Mouse (Mus musculus) left cerebral cortex, postnatal 36 days (tissue): Measurements from ENCODE around the gene 4933427I04Rik. TPM values are rescaled to one million over a fixed set of nuclear protein-coding genes. Genes with fewer than 3 reads are reported as not detected.
A peak's percentile ranks its signal among the peaks of the same experiment; 100 is the strongest.

Experiments used
- DNase-seq, 2 experiments: peaks; one replicate each; pipeline ENCODE4 v3.0.0; 2021 to 2022; ENCODE audit warnings: low spot score in 2 of 2, mixed read lengths in 1 of 2
- intact Hi-C: fragments of 180-260 bp; cut with DNase I; formaldehyde crosslinking; loops from one replicate; pipeline ENCODE4 v1.15.1; 2025
- total RNA-seq, 2 experiments: library from RNA; stranded (reverse); gene quantifications; 2 replicates each; pipeline ENCODE4 v1.2.3; 2021

The 4933427I04Rik gene
- not detected for total RNA-seq

DNA sequence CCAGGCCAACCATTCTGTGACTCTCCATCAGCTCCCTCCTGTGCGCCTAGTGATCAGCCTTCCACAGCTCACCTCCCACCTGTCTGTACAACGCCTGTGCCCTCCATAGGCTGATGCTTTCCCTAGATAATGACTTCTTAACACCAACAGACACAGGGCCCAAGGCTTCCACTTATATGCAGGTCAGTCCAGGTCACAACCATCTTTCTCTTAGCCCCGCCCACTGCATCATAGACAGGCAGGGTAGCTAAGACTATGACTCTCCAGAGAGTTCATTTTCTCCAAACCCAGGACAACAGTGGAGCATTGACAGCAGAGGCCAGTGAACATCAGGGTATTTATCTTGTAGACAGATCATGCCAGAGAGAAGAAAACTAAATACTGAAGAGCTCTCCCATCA is at the start of gene 4933427I04Rik:
Gene 4933427I04Rik, plus strand, starts transcription at position 301 of the 400 bp plus-strand sequence.
- DNase-seq, result no peak
- intact Hi-C loops, result no loop called here

DNA sequence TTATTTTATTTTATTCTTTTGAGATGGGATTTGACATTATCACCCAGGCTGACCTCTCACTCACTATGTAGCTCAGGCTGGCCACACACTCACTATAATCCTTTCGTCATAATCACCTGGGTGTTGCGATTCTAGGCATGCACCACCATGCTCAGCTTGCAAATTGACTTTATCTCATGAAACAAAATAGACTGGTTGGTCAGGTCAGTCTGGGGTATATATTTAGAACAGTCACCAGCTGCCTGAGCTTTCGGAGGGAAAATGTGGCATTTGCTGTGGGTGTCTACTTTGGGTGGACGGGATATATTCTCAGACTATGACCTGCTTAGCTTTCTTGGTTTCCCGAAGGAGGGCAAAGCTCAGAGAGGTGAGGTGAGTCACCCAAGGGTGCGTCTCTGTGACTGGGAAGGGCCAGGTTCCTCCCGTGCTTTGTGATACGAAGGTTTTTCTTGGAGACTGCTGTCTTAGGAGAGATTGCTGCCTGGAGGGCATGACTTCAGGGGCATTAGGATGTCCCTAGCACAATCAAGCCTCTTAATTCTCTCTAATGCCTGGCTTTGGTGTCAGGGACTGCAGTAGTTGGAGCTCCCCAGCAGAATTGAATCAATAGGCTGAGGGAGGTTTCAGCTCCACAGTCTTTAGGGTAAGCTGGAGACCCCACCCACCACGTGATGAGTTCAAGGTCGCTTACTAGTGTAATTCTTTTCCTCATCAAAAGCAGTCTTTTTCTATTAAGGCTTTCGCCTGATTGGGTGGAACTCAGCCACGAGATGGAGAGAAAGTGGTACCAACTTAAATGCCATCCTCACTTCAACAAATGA is 48.8 kb upstream of the 4933427I04Rik start:
- no peak for DNase-seq
- intact Hi-C loops, result no loop called here

DNA sequence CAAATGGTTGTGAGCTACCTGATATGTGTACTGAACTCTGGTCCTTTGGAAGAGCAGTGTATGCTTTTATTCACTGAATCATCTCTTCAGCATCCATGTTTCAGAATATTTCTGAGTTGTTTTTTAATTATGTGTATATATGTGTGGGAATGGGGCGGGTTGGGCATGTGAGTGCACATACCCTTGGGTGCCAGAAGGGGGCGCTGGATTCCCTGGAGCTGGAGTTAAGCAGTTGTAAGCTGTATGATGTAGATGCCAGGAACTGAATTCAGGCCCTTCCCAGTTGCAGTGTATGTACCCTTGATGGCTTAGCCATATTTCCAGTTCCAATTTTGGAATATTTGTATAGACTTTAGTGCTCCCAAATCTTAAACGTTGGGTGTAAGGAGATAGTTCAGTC is 47.0 kb upstream of the 4933427I04Rik start:
- no peak for DNase-seq
- intact Hi-C loops, result no loop called here

DNA sequence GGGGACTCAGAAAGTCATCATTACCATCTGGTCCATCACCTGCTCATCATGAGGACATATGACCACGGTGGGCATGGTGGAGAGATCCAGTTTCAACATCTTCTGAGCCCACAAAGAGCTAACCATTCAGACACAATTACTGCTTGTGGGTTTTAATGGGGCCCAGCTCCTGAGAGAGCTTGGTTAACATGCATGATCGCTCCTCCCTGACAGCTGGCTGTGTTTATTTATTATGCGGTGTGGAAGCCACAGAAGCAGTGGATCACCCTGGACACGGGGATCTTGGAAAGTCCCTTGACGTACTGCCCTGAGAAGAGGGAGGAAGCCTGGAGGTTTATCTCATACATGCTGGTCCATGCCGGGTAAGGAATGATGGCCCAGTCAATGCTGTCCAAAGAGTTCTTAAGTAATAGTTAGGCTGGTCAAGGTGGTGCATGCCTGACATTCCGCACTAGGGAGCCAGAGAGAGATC is 45.4 kb upstream of the 4933427I04Rik start:
- intact Hi-C loops, result no loop called here
- no peak for DNase-seq

DNA sequence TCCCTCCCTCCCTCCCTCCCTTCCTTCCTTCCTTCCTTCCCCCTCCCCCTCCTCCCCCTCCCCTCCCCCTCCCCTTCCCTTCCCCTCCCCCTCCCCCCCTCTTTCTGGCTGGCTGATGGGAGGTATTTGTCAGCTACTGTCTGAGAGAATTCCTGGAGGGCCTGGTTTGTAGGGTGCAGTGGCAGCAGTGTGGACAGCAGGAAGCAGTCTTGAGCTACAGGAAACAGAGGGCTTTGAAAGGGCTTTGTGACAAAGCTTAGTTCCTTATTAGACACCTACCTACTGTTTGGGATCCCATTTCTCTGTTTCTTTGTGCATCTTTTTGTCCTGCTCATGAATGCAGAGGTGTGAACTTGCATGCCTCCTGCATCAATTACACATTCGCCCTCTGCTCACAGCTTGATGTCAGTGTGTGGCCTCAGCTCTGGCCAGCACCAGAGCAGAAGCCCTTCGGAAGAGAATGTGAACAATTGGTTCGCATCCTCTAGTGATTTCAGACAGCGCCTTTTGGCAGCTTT is 40.3 kb upstream of the 4933427I04Rik start:
- no peak for DNase-seq
- intact Hi-C loops, result loop anchor here (5.0 kb wide), 1 partner anchor 78 kb away; no protein-coding TSS in a partner anchor

- intact Hi-C loops, result no loop called here
- no peak for DNase-seq
Observed at GRCm38 (mm10) chr4:123842126-123842525, 17.4 kb upstream of the 4933427I04Rik start.

DNA sequence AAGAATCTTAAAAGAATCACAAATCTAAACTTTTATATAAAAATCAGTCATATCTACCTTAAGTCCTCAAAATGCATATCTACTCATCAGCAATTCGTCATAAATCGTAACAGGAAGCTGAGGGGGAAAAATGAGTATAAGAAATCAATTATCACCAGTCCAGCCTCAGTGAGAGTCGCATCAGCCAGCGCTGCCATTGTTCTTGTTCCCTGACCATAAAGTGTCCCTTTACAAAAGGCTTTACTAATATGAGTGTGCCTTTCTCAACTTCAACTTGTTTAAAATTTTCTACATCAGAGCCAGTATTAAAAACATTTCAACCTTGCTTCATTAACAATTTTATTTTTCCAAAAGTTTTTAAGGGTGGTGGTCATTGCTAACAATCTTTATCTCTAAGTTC is 2.6 kb upstream of the 4933427I04Rik start:
- intact Hi-C loops, result no loop called here
- no peak for DNase-seq

- intact Hi-C loops, result no loop called here
- DNase-seq, result no peak
Observed at GRCm38 (mm10) chr4:123858090-123858489, 1.4 kb upstream of the 4933427I04Rik start.

DNA sequence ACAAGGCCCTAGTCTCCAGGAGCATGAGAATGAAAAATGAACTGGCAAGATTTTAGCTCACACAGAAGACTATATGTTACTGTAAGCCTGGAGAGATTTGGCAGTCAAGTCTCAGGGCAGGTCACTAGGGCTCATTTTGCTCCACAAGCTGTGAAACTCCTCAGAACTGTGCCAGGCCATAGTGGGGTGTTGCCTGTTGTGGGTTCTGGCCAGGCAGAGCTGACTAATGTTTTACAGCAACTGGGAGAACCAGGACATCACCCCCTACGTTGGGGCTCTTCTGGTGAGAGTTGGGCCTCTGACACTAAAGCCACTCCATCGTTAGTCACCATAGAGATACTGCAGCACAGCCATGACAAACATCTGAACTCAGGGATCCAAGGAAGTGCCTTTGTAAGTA is 324 bp downstream of the 4933427I04Rik start:
- intact Hi-C loops, result no loop called here

DNA sequence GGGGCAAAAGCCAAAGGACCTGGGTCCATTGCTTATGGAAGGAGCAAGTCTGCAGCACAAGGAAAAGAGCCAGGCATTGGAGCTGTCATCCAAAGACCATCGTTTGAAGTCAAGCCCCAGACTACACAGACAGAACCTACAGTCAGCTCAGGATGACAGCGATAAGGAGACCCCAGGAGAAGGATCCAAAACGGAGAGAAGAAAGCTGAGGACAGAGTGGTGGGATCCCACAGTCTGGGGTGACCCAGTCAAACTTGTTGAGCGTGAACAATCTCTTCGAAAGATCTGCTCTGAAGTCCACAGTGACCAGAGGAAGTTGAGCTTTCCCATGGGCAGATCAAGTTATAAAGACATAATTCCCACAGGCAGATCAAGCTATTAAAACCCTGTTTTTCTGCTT is 1.1 kb downstream of the 4933427I04Rik start:
- intact Hi-C loops, result no loop called here
- DNase-seq, result no peak

More for the DNA sequence above, 324 bp downstream of the 4933427I04Rik start:
- no peak for DNase-seq

- intact Hi-C loops, result no loop called here
Observed at GRCm38 (mm10) chr4:123893726-123894125, 34.2 kb downstream of the 4933427I04Rik start.

GRCm38 (mm10) chr4:123894295-123894694 is 34.8 kb downstream of the 4933427I04Rik start:
- intact Hi-C loops, result no loop called here

More at GRCm38 (mm10) chr4:123893726-123894125, 34.2 kb downstream of the 4933427I04Rik start:
- DNase-seq, result no peak

DNA sequence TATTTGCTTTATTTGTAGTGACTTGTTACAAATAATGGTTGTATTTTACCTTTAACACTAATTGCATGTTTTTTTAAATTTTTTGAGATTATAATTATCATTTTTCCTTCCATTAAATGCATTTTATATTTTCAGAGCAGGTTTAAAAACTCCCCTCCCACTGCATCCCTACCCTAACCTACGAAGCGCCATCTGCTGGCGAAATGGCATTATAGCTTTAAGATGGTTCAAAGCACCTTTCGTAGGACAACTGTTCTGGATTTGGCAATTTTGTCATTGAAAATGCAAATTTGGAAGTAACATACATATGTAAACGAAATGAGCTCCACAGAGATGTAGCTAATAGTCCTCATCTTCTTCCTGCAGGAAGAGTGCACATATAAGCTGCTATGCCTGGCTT is 39.2 kb downstream of the 4933427I04Rik start:
- no peak for DNase-seq

More at GRCm38 (mm10) chr4:123894295-123894694, 34.8 kb downstream of the 4933427I04Rik start:
- DNase-seq, result no peak

GRCm38 (mm10) chr4:123903432-123903831 is 44.0 kb downstream of the 4933427I04Rik start:
- no peak for DNase-seq
- intact Hi-C loops, result loop anchor here (5.0 kb wide), 1 partner anchor 151 kb away; the partner anchor contains the start of gene Akirin1

More for the DNA sequence above, 39.2 kb downstream of the 4933427I04Rik start:
- intact Hi-C loops, result loop anchor here (5.0 kb wide), 1 partner anchor 81 kb away; no protein-coding TSS in a partner anchor

GRCm38 (mm10) chr4:123904333-123905125 is 45.0 kb downstream of the 4933427I04Rik start, which contains the start of gene Mycbp:
Mycbp (plus strand) TSS chr4:123904832.
- peak; percentile 99 to 100 for DNase-seq
- intact Hi-C loops, result loop anchor here (5.0 kb wide), 1 partner anchor 152 kb away; the partner anchor contains the start of gene Akirin1

GRCm38 (mm10) chr4:123905126-123905668 is 45.7 kb downstream of the 4933427I04Rik start:
- intact Hi-C loops, result no loop called here
- no peak for DNase-seq

DNA sequence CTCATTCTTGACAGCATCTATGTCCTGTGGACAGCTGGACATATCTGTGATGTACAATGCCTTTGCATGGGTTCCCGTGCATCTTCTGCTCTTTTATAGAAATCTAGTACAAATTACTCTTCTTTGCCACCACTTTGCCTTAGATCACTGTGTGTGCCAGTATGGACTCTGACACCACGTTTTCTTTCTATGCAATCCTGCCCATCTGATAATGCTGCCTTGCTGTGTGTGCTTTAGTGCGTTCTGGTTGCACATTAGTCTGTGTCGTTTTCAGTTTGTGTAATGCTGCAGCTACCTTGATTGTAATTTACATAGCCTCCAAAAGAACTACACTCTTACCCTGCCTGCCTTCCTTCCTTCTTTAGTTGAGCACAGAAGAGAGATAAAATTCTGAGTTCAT is 52.0 kb downstream of the 4933427I04Rik start:
- intact Hi-C loops, result no loop called here
- DNase-seq, result no peak

GRCm38 (mm10) chr4:123912431-123912830 is 53.0 kb downstream of the 4933427I04Rik start:
- DNase-seq, result no peak
- intact Hi-C loops, result no loop called here
